Mouse (Mus musculus) embryonic facial prominence, embryonic 12.5 days (tissue): ENCODE data around the gene Reg2. TPM values are rescaled to one million over a fixed set of nuclear protein-coding genes. Genes with fewer than 3 reads are reported as not detected.
"Not testable (repeated sequence)": the region's sequence is repeated elsewhere in the genome, so short reads cannot be mapped to it uniquely, and the experiment has no call there.

Source experiments
- ATAC-seq: fragments of 200-750 bp; cut with Nextera tagmentation; 2 replicates; pipeline ENCODE4 v1.8.0; 2017; ENCODE audit not compliant: insufficient number of reproducible peaks, insufficient read depth, low FRiP score, low TSS enrichment
- H3K27ac ChIP-seq: fragments of 300-500 bp; sonication (generic); 2 replicates; pipeline ENCODE4 v1.5.1; 2016; ENCODE audit warnings: mild to moderate bottlenecking
- H3K27me3 ChIP-seq: fragments of 300-500 bp; sonication (generic); 2 replicates; pipeline ENCODE4 v1.6.1; 2016; ENCODE audit warnings: mild to moderate bottlenecking, moderate library complexity
- H3K36me3 ChIP-seq: fragments of 300-500 bp; sonication (generic); 2 replicates; pipeline ENCODE4 v1.6.1; 2016; ENCODE audit warnings: mild to moderate bottlenecking
- H3K4me1 ChIP-seq: fragments of 300-500 bp; sonication (generic); 2 replicates; pipeline ENCODE4 v1.6.1; 2016
- H3K4me2 ChIP-seq: fragments of 300-500 bp; sonication (generic); replicated peaks from 2 replicates; pipeline ENCODE4 v1.6.1; 2016; ENCODE audit warnings: mild to moderate bottlenecking, moderate library complexity
- H3K4me3 ChIP-seq: fragments of 300-500 bp; sonication (generic); 2 replicates; pipeline ENCODE4 v1.5.1; 2016; ENCODE audit warnings: mild to moderate bottlenecking
- H3K9ac ChIP-seq: fragments of 300-500 bp; sonication (generic); 2 replicates; pipeline ENCODE4 v1.6.1; 2016; ENCODE audit warnings: mild to moderate bottlenecking, moderate library complexity
- H3K9me3 ChIP-seq: fragments of 300-500 bp; sonication (generic); 2 replicates; pipeline ENCODE4 v1.6.1; 2016; ENCODE audit warnings: mild to moderate bottlenecking, moderate library complexity
- WGBS: fragments of 180-500 bp; shearing (Covaris S2); methylation state at CpG from one replicate; pipeline ENCODE4 v1.1.7; 2016; 5-methylcytosine and 5-hydroxymethylcytosine counted together
- polyA plus RNA-seq: library from polyadenylated mRNA; unstranded; fragments of >200 nt; fragmentation: Nextera tagmentation; extraction: Ambion mirVana; gene quantifications from 2 replicates; pipeline ENCODE4 v1.2.1, GENCODE M21; 2016

Gene Reg2
- polyA plus RNA-seq: not detected in 2 replicates

GRCm38 (mm10) chr6:78395323-78395722 lies at the start of gene Reg2:
Gene Reg2 (plus strand): TSS chr6:78395623.
- not testable (repeated sequence) for H3K4me1 ChIP-seq, H3K4me3 ChIP-seq, H3K27ac ChIP-seq, H3K4me2 ChIP-seq, H3K36me3 ChIP-seq, H3K9me3 ChIP-seq, H3K9ac ChIP-seq, H3K27me3 ChIP-seq, ATAC-seq
- WGBS: 93% methylated on average over 5 of the region's 17 CpGs

DNA sequence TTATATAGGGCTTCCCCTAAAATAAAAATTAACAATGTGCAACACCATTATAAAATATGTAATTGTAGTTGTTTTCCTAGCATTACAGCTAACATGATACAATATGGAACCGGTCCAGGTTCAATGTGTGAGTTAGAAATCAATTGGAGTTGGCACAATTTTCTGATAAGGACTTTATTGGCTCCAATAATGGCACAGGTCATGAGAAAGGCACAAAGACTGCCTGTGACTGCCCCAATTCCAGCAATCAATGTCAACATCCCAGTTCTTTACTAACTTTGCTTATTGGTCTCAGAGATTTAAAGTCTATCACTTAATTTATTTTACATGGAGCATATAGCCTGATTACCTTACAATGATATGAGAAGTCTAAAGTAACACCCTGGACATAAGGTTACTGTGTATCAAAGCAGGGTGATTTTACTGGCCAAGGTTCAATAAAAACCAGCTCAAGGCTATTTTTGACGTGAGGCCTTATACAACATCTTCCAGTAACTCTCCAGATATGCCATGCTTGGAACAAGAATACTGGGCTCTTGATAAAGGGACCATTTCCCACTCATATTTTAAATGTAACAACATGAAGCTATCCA lies 33.4 kb upstream of the Reg2 start:
- no peaks in the 10 kb centered on the region for H3K36me3 ChIP-seq
- no peaks in the 10 kb centered on the region for H3K27me3 ChIP-seq
- ATAC-seq: no peak
- H3K4me1 ChIP-seq: no peaks in the 10 kb centered on the region
- H3K4me2 ChIP-seq: no peak overlapping the region
- H3K27ac ChIP-seq: no peak overlapping the region
- WGBS: 65% methylated on average over 2 of the region's 2 CpGs
- H3K4me3 ChIP-seq: no peak overlapping the region
- no peak overlapping the region for H3K9ac ChIP-seq
- H3K9me3 ChIP-seq: no peaks in the 10 kb centered on the region

- no peak within 1 kb of the TSS for H3K27ac ChIP-seq
- WGBS: 93% methylated on average over 2 of the region's 2 CpGs
- no peak for ATAC-seq
These were observed 25.1 kb upstream of the Reg2 start, which contains the start of gene Reg3b for GRCm38 (mm10) chr6:78370357-78370756. Gene Reg3b (plus strand): TSS chr6:78370657.

DNA sequence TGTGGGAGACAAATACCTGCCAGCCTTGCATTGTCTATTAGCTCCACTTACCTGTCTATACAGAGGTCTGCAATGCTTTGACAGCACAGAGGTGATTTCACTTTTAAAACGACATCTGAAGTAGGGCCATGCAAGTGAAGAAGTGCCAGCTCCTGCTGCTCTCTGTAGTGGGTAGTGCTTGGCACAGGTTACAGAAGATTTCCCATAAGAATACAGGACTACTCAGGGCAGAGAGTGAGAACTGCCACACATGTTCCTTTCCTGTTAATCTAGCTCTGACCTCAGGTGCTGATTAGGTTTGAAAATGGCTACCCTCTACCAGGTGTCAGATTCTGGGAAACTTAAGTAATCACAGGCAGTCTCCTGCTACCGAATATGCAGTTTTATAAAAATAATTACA lies 16.7 kb upstream of the Reg2 start, which contains the start of gene Reg3d:
Gene Reg3d (minus strand): TSS at position 101 of the 400 bp plus-strand sequence.
- no peak within 1 kb of the TSS for H3K4me2 ChIP-seq
- H3K4me3 ChIP-seq: no peak within 1 kb of the TSS
- 71% methylated on average over 2 of the region's 2 CpGs for WGBS
- H3K9ac ChIP-seq: no peak within 1 kb of the TSS
- H3K27me3 ChIP-seq: no peaks in the 10 kb centered on the region
- no peaks in the 10 kb centered on the region for H3K36me3 ChIP-seq
- H3K4me1 ChIP-seq: no peaks in the 10 kb centered on the region
- no peak within 1 kb of the TSS for H3K27ac ChIP-seq
- no peaks in the 10 kb centered on the region for H3K9me3 ChIP-seq
- no peak for ATAC-seq

More at GRCm38 (mm10) chr6:78370357-78370756, 25.1 kb upstream of the Reg2 start, which contains the start of gene Reg3b:
- no peak within 1 kb of the TSS for H3K9ac ChIP-seq
- H3K27me3 ChIP-seq: no peaks in the 10 kb centered on the region
- H3K4me1 ChIP-seq: no peaks in the 10 kb centered on the region
- no peak within 1 kb of the TSS for H3K4me3 ChIP-seq
- H3K36me3 ChIP-seq: no peaks in the 10 kb centered on the region
- H3K4me2 ChIP-seq: no peak within 1 kb of the TSS
- no peaks in the 10 kb centered on the region for H3K9me3 ChIP-seq

DNA sequence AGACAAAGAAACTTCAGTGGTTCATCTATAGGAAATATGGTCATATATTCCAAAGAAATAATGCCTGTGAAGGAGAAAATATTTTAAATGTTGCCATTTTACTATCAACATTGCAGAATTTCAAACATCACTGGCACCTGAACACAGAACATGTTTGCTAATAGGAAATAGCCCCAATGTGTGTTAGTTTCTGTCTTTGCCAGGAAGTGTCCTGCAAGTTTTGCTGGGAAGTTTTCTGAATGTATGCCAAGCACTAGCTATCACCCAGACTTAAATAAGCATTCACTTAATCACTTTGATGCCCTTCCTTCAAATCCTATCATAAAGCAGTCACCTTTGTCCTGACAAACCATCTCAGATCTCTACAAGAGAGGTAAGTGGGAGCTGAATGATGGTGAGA lies 15.0 kb upstream of the Reg2 start, which contains the start of gene Reg3a:
Gene Reg3a (plus strand): TSS at position 301 of the 400 bp plus-strand sequence.
- Histone ChIP-seq H3K27me3 (no peaks in the 10 kb centered on the region), H3K36me3 (no peaks in the 10 kb centered on the region), H3K9me3 (no peaks in the 10 kb centered on the region), H3K4me3 (no peak within 1 kb of the TSS), H3K9ac (no peak within 1 kb of the TSS), H3K27ac (no peak within 1 kb of the TSS), H3K4me2 (no peak within 1 kb of the TSS), H3K4me1 (no peaks in the 10 kb centered on the region)
- ATAC-seq: no peak

- Histone ChIP-seq H3K4me3 (no peak overlapping the region), H3K27me3 (no peaks in the 10 kb centered on the region), H3K4me1 (no peaks in the 10 kb centered on the region), H3K9ac (no peak overlapping the region), H3K27ac (no peak overlapping the region), H3K4me2 (no peak overlapping the region), H3K36me3 (no peaks in the 10 kb centered on the region), H3K9me3 (no peaks in the 10 kb centered on the region)
- WGBS: 85% methylated on average over 3 of the region's 3 CpGs
- no peak for ATAC-seq
These were observed 9.8 kb upstream of the Reg2 start for GRCm38 (mm10) chr6:78385609-78386008.

GRCm38 (mm10) chr6:78422411-78422810 lies 27.0 kb downstream of the Reg2 start, which contains the start of gene Reg1:
Gene Reg1 (plus strand): TSS chr6:78422711.
- not testable (repeated sequence) for H3K27me3 ChIP-seq, H3K4me3 ChIP-seq, H3K27ac ChIP-seq, ATAC-seq, H3K36me3 ChIP-seq, H3K4me2 ChIP-seq, H3K9ac ChIP-seq, H3K4me1 ChIP-seq, H3K9me3 ChIP-seq

GRCm38 (mm10) chr6:78425497-78425896 lies 30.1 kb downstream of the Reg2 start:
- Histone ChIP-seq H3K9ac (no peak overlapping the region), H3K27me3 (no peaks in the 10 kb centered on the region), H3K27ac (no peak overlapping the region), H3K9me3 (no peaks in the 10 kb centered on the region), H3K4me2 (no peak overlapping the region), H3K4me3 (no peak overlapping the region), H3K36me3 (no peaks in the 10 kb centered on the region), H3K4me1 (no peaks in the 10 kb centered on the region)
- 80% methylated on average over 3 of the region's 3 CpGs for WGBS
- ATAC-seq: no peak

- no peak overlapping the region for H3K4me2 ChIP-seq
- no peak overlapping the region for H3K9ac ChIP-seq
- no peaks in the 10 kb centered on the region for H3K4me1 ChIP-seq
- no peak for ATAC-seq
- 77% methylated on average over 1 of the region's 1 CpGs for WGBS
- H3K36me3 ChIP-seq: no peaks in the 10 kb centered on the region
- H3K27me3 ChIP-seq: no peaks in the 10 kb centered on the region
- no peak overlapping the region for H3K4me3 ChIP-seq
- H3K27ac ChIP-seq: no peak overlapping the region
- no peaks in the 10 kb centered on the region for H3K9me3 ChIP-seq
These were observed 51.8 kb downstream of the Reg2 start for GRCm38 (mm10) chr6:78447202-78447601.

GRCm38 (mm10) chr6:78448409-78448808 lies 53.0 kb downstream of the Reg2 start:
- Histone ChIP-seq H3K4me2 (no peak overlapping the region), H3K4me1 (no peaks in the 10 kb centered on the region), H3K9ac (no peak overlapping the region), H3K4me3 (no peak overlapping the region), H3K36me3 (no peaks in the 10 kb centered on the region), H3K27ac (no peak overlapping the region), H3K9me3 (no peaks in the 10 kb centered on the region), H3K27me3 (no peaks in the 10 kb centered on the region)
- no peak for ATAC-seq

DNA sequence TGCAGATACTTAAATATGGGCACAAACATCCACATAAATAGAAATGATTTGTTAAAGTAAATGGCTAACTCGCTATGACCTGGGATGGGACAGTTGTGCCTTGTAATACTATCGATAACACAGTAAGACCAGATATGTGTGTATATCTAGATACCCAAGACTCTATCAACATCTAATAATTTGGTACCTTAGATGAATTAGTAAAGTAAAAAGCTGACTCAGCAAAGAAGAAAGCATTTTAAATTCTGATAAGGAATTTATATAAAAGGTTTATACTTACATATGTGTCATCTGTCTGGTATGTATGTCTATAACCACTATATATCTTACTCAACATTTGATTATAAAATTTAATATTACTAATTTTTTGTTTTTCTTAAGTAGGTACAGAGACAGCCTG lies 57.4 kb downstream of the Reg2 start:
- ATAC-seq: no peak
- Histone ChIP-seq H3K4me2 (no peak overlapping the region), H3K9me3 (no peaks in the 10 kb centered on the region), H3K27ac (no peak overlapping the region), H3K9ac (no peak overlapping the region), H3K4me1 (no peaks in the 10 kb centered on the region), H3K4me3 (no peak overlapping the region), H3K27me3 (no peaks in the 10 kb centered on the region), H3K36me3 (no peaks in the 10 kb centered on the region)
- 87% methylated on average over 2 of the region's 2 CpGs for WGBS
